Mouse (Mus musculus) urinary bladder, adult 2 months (tissue): ENCODE data around the gene Csgalnact2. TPM values are rescaled to one million over a fixed set of nuclear protein-coding genes. Genes with fewer than 3 reads are reported as not detected.

Experiments
- DNase-seq: peaks from one replicate; pipeline ENCODE4 v3.0.0; 2022; ENCODE audit warnings: low spot score
- polyA plus RNA-seq: library from polyadenylated mRNA; depleted of rRNA; stranded (reverse); fragments of >200 nt; gene quantifications from 2 replicates; pipeline ENCODE4 v1.2.3, GENCODE M21; 2012; rRNA removed

The Csgalnact2 gene
- 19.8 and 20.2 TPM in 2 replicates for polyA plus RNA-seq

DNA sequence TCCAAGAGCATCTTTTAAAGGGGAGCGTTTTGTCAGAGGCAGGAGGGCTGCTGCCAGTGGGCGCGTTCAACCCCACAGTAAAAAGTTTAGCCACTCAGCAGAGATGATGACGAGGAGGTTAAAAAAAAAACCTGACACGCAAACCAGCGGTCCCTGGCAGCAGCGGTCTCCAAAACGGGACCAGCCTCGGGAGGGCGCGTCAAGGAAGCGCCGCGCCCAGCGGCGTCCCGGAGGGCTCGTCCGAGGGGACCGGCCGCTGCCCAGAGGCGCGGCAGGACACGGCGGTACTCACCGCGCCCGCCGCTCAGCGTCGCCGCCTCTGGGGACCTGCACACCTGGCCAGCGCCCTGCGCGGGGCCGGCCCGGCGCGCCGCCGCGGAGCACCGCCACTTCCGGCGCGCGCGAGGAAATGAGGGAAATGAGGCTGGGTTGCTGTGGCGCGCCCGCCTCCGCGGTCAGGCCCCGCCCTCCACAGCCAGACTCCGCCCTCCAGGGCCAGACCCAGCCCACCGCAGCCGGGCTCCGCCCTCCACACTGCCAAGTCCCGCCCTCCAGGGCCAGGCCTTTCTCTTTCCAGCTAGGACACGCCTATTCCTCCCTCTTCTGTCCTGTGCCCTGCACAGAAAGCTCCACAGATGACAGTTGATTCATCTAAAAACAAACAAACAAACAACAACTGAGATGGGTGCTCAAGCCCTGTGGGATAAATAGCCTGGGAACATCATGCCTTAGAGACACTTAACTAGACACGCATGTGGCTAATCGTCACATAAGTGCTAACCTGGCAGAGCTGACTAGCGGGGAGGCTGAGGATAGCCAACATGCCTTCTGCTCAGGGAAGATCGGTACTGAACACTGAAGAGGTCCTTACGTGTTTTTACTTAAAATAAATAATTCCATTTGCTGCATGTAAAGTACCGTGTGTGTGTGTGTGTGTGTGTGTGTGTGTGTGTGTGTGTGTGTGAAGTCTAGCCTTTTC lies at the start of gene Csgalnact2:
Csgalnact2 (minus strand) TSS at position 410 of the 979 bp plus-strand sequence.
- peak; percentile 88 for DNase-seq

DNA sequence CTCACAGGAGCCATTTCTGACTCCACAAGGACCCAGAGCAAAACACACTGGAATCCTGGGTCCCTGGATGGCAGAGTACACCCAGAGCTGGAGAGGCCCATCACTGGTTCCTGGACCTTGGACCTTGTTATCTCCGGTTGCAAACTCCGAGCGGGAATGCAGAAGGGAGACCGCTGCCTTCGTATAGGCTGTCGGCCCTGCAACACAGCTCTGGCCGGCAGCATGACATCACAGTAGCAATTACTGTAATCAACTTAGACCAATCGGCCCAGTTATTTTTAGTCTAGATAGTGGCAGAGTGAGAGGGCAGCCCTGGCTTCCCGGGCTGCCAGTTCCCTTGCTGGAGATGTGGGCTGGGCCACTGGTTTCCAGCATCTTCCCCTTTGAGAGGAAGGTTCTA lies 49.7 kb upstream of the Csgalnact2 start:
- no peak for DNase-seq

DNA sequence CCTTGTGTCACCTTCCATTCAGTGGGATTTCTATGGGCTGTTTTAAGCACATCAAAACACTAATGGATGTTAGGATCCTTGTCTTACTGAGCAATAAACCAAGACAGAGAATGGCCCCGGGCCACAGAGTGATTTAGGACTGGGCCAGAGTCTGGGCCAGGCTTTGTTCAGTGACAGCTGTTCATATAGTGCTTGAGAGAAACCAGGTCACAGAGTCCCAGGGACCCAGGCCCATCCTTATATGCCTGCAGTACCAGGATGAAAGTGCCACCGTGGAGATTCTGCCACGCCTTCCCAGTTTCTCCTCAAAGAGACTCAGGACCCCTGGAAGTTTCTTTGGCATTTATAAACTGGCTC lies 48.3 kb upstream of the Csgalnact2 start:
- DNase-seq: no peak

DNA sequence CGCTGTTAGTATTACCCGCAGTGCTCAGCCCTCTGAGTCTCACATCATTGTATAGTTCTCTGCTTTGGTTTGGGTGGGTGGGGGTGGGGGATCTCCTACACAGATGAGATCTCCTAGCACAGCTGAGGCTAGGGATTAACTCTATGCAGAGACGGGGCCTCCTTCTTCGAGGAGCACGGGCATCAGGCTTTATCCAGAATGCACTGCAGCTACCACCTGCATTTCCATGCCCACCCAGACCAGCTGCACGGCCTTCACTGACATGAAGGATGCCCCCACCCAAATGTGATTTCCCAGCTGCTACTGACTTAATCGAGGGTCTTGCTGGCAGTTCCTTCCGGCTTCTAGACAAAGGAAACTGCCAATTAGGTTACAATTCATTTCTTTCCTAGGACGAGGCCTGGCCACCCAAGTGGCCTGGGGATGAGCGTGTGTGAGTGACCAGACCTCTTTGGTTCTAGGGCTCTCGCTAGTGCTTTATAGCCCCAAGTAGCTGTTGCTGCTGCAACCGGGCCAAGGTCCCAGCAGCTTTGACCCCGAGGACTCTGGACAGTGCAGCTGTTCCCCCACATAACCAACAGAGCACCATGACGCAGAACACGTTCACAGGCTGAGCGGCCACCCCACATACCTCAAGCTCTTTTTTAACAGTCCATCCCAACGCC lies 47.8 kb upstream of the Csgalnact2 start:
- no peak for DNase-seq

DNA sequence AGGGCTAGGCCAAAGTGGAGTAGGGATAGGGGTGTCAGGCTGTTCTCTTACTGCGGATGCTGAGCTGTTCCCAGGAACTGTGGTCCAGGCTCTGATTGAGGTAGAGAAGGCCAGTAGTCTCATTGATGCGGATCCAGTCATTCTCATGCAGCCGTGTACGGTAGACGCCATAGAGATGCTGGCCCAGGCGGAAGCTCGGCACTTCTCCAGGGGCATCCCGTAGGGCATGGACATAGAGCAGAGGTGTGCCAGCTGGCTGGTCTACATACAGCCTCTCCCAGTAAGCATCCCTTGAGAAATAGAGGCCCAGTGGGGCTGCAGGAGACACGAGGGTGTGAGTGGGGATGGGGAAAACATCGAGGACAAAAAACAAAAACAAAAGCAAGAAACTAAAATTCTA lies 45.2 kb upstream of the Csgalnact2 start:
- DNase-seq: no peak

DNA sequence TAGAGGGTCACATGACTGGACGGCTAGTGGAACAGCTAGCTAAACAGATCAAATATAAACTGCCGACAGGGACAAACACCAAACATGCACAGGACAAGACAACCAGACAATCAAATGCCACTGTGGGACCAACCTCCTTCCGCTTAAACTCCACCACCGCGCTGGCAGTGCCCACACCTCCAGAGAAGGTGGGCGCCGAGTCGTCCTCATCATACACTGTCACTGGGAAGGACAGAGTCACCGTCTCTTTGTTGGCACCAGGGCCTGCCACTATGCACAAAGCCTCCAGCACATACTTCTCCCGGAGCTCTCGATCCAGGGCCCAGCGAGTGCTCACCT lies 41.1 kb upstream of the Csgalnact2 start:
- DNase-seq: no peak

DNA sequence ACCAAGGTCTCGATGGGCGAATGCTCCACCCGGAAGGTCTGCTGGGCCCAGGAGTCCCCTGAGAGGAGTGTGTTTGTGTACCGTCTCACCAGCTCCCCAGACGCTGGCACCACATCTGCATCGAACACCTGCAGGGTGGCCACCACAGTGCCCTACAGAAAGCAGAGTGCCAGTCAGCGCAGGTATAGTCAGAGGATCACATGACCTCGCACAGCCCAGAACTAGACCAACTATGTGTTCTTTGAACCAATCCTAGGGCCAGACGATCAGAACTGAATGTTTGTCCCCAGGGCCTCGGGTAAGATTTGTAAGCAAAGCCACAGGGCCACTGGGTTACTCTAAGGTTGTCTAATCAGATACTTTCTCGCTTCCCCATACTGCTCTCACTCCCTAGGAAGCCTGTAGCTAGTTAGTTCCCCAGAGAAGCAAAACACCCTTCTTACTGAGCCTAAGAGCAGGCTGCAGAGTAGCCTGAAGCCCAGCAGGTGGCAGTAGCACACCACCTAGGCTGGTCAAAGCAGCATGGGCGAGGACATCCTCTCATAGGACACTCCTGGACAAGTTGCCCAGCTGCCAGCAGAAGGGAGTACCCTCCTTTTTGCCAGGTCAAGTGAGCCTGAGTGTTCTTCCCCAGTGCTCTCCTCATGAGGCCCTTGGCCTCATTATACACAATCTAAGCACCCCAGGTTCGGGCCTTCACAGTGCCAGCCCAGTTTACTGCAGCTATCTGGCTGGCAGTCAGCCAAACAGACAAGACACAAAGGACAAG lies 40.6 kb upstream of the Csgalnact2 start:
- peak; percentile 44 for DNase-seq

DNA sequence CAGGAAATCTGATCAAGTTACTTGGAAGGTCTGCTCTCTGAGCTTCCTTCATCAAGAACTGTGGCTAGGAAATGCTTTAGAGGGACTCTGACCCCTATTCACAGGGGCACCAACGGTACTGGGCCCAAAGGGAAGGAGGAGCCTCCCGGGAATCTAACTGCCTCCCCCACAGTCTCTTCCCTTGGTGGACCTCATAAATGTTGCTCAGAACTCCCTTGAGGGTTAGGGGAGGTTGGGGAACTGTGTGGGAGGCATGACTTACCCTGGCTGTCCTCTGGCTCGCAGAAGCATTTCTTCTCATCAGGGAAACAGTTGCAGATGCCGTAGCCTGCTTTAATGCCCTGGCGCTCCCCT lies 35.0 kb upstream of the Csgalnact2 start:
- DNase-seq: no peak

DNA sequence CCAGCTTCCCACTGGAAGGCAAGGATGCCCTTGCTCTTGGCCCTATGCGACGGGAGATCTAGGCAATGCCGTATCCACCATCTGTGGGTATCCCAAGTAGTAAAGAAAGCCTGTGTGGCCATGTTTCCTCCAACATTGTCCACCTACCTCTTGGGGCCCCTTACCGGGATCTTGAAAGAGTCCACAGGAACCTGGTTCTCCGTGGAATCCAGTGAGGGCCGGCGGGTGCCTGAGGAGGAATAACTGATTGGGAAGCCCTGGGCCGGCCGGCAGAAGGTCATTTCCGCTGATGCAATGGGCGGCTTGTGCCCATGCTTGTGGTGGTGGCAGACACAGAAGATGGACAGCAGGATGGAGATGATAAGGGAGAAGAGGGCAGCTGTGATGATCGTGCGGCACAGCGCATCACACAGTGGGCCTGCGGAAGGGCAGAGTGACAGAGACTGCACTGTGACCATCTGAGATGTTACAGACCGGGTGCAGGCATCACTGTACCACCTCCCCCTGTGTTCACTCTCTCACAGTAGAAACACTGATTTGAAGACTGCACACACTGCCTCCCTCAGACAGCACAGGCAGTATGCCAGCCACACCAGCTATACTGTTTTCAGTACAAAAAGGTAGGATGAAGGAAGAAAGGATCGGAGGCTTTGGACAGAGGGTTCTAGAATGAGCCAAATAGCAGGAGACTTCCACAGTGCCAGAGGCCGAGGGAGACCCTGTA lies 34.5 kb upstream of the Csgalnact2 start:
- DNase-seq: no peak

DNA sequence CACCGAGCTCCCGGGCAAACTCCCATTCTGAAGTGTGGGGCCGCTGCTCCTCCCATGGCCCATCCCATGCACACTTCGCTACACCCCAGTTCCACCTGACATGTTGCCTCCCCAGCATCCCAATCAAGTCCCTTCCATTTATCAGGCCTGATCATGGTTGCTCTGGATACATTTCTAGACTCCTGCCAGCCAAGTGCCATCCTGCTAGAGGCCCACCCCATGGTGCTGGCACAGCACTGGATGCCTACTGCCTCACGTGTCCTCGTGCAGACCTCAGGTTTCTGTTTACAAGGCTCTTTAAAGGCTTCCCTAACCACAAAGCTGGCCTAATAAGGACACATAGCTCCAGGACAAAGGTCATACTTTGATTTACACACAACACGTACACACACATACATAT lies 32.4 kb upstream of the Csgalnact2 start:
- DNase-seq: no peak

DNA sequence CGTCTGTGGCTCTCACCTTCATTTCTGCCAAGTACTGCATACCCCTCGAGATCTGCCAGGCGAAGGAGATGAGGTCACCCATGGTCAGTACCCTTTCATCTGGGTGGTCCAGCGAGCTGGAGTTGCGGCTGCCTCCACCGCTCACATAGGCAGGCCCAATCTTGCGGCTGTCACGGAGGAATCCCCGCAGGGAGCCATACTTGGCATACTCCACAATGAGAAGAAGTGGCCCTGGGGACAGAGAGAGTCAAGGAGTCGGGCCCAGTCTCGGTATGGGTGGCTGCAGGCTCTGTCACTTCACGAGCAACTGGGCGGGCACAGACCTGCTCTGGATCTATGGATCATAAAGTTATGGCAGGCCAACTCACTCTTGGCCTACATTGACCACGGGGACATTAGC lies 29.2 kb upstream of the Csgalnact2 start:
- no peak for DNase-seq

DNA sequence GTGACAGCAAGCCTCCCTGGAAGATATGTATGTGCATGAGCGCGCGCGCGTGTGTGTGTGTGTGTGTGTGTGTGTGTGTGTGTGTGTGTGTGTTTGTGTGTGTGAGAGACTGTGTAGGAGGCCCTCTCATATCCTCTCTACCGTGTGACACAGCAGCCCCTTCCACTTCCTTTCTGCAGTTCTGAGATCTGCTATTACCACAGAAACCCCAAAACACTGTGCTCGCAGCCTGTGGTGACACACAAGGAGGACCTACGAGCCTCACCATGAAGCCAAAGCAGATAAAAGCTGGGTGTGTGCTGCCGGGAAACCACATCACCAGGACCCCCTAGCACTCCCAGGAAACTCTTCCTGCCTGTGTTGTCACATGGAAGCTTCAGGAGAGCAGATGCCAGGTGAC lies 28.1 kb upstream of the Csgalnact2 start:
- DNase-seq: no peak

DNA sequence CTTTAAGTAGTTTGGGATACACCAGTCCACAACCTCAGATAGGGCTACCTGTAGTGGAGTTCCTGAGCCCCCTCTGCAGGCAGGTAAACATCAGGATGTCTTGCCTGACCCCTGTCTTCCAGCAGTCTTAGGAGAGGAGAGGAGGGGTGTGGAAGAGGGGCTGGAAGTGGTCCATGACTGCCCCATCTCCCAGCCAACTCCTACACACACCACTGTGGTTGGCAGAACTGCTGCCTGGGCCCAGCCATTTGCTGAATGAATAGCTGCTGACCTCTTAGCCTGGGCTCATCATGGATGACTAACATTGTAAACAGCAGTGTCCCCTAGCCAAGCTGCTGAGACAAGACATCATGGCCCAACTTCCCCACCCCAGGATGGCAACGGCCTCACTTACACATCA lies 26.6 kb upstream of the Csgalnact2 start:
- no peak for DNase-seq

DNA sequence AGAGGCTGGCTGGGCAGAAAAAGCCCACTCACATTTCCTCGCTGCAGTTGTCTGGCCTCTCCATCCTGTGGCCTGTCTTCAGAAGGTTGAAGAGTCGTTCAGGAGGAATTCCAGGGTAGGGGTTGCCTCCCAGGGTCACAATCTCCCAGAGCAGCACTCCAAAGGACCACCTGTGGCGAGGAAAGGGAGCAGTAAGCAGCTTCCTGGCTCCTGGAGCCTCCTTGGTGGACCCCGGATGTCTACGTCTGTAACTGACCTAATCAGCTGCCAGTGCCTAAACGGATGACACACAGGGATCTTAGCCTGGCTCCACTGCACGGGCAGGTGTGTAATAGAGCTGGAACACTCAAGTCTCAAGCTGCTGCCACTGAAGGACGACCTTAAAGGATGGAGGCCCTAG lies 25.8 kb upstream of the Csgalnact2 start:
- DNase-seq: no peak

DNA sequence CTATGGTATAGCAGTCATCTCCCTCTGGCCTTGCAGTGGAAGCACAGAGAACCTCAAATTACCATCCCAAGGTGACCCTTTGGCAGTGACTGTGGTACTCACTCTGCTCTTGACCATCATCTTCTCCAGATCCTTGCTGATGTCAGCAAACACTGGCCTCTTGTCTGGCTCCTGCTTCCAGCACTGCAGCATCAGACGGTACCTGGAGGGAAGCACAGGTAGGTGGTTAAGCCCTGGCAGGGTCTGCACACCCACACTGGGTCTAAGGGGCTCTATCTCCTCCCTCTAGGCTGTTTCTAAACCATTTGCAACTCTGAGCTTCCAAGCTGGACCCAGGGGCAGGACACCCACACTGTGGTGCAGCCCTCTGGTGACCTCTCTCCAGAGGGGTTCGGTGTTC lies 24.1 kb upstream of the Csgalnact2 start:
- no peak for DNase-seq

DNA sequence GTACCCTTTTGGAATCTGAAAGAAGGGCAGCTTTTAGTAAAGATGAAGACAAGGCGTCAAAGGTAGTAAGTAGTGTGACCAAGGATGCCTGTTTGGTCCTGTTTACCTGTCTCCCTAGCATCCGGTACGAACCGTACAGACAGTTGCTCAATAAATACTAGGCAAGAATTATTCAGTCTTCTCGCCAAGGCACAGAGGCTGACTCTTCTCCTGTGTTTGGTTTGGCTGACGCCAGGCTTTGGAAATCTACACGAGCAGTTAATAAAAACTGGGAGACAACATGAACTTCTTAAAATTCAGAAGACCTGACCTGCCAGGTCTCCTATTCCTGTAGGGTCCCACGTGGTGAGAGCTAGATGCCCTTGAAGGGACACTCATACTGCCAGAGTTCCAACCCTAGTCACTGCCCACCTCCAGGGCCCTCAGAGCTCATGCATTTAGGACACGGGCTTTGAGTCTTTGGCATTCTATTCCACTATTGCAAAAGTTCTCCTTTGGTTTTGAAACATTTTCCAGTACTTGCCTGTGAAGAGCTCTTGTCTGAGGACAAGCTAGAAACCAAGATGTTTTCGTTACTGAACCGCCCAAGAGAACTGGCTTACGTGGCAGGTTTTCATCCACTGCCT lies 23.6 kb upstream of the Csgalnact2 start:
- DNase-seq: no peak

DNA sequence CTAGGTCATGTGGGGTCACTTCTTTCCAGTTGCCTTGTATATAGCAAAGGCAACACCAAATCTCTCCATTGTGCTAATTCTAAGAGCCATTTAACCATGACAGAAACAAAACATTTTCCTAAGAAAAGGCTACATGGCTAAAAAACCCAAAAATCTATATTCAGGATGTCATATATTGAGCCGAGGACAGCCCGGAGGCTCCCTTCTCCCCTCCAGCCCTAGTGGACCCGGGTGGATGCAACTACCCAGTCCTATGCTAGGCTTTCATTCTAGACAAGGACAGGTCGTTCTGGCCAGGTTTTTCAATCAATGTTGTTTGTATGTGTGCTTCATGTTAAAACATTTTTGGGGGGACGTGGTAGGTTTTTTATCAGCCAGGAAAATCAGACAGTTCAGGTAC lies 14.2 kb upstream of the Csgalnact2 start:
- no peak for DNase-seq

DNA sequence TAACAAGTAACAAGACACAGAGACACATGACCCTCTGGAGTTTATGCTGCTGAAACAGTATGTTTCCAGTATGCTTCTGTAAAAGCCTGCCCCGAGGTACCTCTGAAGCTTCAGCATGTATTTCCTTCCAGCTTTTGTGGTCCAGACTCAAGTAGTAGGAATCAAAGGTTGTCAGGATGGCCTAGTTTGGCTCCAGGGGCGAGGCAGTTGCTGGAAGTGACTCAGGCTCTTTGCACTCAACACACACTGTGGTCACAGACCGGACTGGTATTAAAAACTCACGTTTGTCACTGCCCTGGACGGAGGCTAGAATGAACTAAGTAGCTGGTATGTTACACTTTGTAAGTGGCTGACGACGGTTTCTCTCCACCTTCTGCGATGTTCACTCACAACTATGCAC lies 12.0 kb upstream of the Csgalnact2 start:
- DNase-seq: no peak

DNA sequence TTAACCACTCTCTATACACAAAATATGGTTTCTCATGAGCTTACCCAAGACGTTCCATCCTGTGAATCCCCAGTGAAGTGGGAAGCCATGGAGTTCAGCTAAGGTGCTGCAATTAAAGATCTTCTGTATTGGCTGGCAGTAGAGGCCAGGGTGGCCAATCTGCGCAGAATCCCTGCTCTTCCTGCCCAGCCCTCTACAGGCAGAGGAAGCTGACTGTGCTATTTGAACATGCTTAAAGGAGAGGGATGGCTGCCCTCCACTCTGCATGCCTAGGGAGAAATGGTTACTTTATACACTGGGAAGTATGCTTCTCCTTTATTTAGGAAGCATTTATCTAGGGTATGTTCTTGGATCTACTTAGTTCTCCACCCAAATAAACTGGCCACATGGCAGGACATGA lies 11.6 kb upstream of the Csgalnact2 start:
- no peak for DNase-seq

DNA sequence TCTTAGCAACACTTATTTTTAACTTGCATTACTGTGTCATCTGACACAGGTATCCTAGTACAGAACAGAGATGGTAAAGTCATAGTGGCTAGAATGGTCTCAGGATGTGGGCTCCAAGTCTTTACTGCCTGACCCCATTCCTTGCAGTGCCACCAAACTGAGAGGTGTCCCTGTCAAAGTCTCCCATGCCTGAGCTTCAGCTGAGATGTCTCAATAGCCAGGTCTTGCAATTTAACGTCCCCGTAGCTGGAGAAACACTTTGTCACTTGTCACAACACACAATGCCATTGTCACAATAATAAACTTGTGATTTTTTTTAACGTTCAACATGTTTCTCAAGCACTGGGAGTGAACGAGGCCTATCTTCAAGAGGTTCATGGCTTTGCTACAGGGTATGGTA lies 11.2 kb upstream of the Csgalnact2 start:
- DNase-seq: no peak

DNA sequence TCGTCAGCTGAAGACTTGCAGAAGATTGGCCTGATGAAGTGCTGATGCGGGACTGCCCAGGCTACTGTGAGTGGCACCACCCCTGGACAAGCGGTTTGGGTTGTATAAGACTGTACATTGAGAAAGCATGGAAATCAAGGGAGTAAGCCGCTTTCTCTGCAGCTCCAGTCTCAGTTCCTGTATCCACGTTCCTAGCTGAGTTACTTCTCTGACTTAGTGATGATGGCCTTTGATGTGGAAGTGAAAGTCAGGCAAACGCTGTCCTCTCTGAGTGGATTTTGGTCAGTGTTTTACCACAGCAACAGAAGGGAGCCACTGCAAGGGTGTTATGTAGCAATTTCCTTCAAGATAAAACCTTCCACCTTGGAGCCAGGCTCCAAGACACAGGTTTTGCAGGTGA lies 2.0 kb upstream of the Csgalnact2 start:
- no peak for DNase-seq

DNA sequence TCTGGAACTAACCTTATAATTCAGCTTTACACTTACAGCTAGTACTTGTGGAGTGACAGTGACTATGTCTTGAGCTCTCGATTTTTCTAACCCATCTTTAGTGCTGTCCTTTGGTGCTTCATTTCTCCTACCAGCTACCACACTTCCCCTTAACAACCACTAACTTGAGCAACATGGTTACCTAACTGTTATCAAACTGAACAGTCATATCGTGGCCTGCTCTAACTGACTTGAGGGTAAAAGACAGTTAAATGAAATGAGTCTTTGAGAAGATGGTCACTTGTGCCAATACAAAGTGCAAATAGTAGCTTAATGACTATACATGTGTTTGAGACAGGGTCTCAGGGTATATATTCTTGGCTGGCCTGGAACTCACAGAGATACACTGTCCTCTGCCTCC lies 1.8 kb downstream of the Csgalnact2 start:
- DNase-seq: no peak
